Mouse (Mus musculus) heart, postnatal 0 days (tissue): ENCODE measurements around the gene Itpr1. TPM values are rescaled to one million over a fixed set of nuclear protein-coding genes. Genes with fewer than 3 reads are reported as not detected.

Experiments used
- ATAC-seq: fragments of 200-750 bp; cut with Nextera tagmentation; 2 replicates; pipeline ENCODE4 v1.8.0; 2017; ENCODE audit warnings: low read depth, moderate number of reproducible peaks, moderate library complexity; ENCODE audit not compliant: insufficient read depth
- DNase-seq: peaks from one replicate; pipeline ENCODE4 v3.0.0-alpha.2; 2016; ENCODE audit warnings: low spot score
- H3K27ac ChIP-seq: fragments of 300-500 bp; sonication (generic); 2 replicates; pipeline ENCODE4 v1.5.1; 2014; ENCODE audit warnings: low read depth, mild to moderate bottlenecking
- H3K27me3 ChIP-seq: fragments of 300-500 bp; sonication (generic); 2 replicates; pipeline ENCODE4 v1.6.1; 2014; ENCODE audit warnings: low read length, mixed read lengths; ENCODE audit not compliant: control insufficient read depth, insufficient read depth
- H3K36me3 ChIP-seq: fragments of 300-500 bp; sonication (generic); replicated peaks from 2 replicates; pipeline ENCODE4 v1.6.1; 2014; ENCODE audit warnings: low read length, mixed read lengths; ENCODE audit not compliant: control insufficient read depth, insufficient read depth
- H3K4me1 ChIP-seq: fragments of 300-500 bp; sonication (generic); 2 replicates; pipeline ENCODE4 v1.6.1; 2014; ENCODE audit warnings: antibody characterized with exemption; ENCODE audit not compliant: control insufficient read depth, insufficient read depth
- H3K4me2 ChIP-seq: fragments of 300-500 bp; sonication (generic); 2 replicates; pipeline ENCODE4 v1.6.1; 2014; ENCODE audit warnings: low read depth, mild to moderate bottlenecking, low read length, moderate library complexity
- H3K4me3 ChIP-seq: fragments of 300-500 bp; sonication (generic); 2 replicates; pipeline ENCODE4 v1.5.1; 2014; ENCODE audit warnings: low read depth, low read length
- H3K9ac ChIP-seq: fragments of 300-500 bp; sonication (generic); replicated peaks from 2 replicates; pipeline ENCODE4 v1.6.1; 2014; ENCODE audit warnings: low read depth, low read length, mixed read lengths
- H3K9me3 ChIP-seq: fragments of 300-500 bp; sonication (generic); replicated peaks from 2 replicates; pipeline ENCODE4 v1.6.1; 2016; ENCODE audit warnings: low read length; ENCODE audit not compliant: control insufficient read depth
- CTCF ChIP-seq: IDR thresholded peaks from 2 replicates; pipeline ENCODE4 v1.5.1; 2016; ENCODE audit warnings: antibody characterized with exemption, control low read depth, low read depth
- EP300 ChIP-seq: IDR thresholded peaks from 2 replicates; pipeline ENCODE4 v1.6.1; 2016; ENCODE audit warnings: antibody characterized with exemption, low read depth
- WGBS: fragments of 180-500 bp; shearing (Covaris S2); extraction: QIAGEN DNeasy Blood & Tissue Kit; methylation state at CpG from one replicate; pipeline ENCODE4 v1.1.7; 2014; 5-methylcytosine and 5-hydroxymethylcytosine counted together
- polyA plus RNA-seq: library from polyadenylated mRNA; unstranded; fragments of >200 nt; fragmentation: Nextera tagmentation; extraction: Ambion mirVana; gene quantifications from 2 replicates; pipeline ENCODE4 v1.2.1, GENCODE M21; 2015
- total RNA-seq: library from RNA; depleted of rRNA; stranded (reverse); fragments of >200 nt; gene quantifications from 2 replicates; pipeline ENCODE4 v1.2.3, GENCODE M21; 2014; ENCODE audit warnings: low replicate concordance

The Itpr1 gene
- total and polyA plus RNA-seq, 2 experiments from 2014 or later = 7.1 to 22.2 TPM

GRCm38 (mm10) chr6:108214294-108214925 is 1.5 kb downstream of the Itpr1 start:
- no peak for ATAC-seq
- DNase-seq = no peak
- Histone ChIP-seq H3K4me2 (peak overlapping the region; percentile 94), H3K36me3 (no peaks in the 10 kb centered on the region; the same call in 1 of the 2 replicates), H3K4me1 (peaks cover 29% of the 10 kb centered on the region), H3K27ac (0 out of 2 replicates have a peak overlapping the region, but pooled peaks have one; percentile 8), H3K27me3 (no peaks in the 10 kb centered on the region), H3K9me3 (no peaks in the 10 kb centered on the region), H3K9ac (peak overlapping the region; percentile 74; the same call in 1 of the 2 replicates), H3K4me3 (peak overlapping the region; percentile 84)
- no peak for TF ChIP-seq EP300
- no peak for TF ChIP-seq CTCF
- WGBS = 13% methylated on average over 10 of the region's 10 CpGs

GRCm38 (mm10) chr6:108216091-108216490 is 3.2 kb downstream of the Itpr1 start:
- Histone ChIP-seq H3K4me3 (no peak overlapping the region), H3K4me1 (peaks cover 29% of the 10 kb centered on the region), H3K4me2 (peak overlapping the region; percentile 12), H3K27ac (no peak overlapping the region), H3K27me3 (no peaks in the 10 kb centered on the region), H3K9ac (no peak overlapping the region), H3K36me3 (no peaks in the 10 kb centered on the region; the same call in 1 of the 2 replicates), H3K9me3 (no peaks in the 10 kb centered on the region)
- no peak for TF ChIP-seq CTCF
- no peak for TF ChIP-seq EP300
- no peak for ATAC-seq
- 80% methylated on average over 5 of the region's 5 CpGs for WGBS
- DNase-seq = no peak

GRCm38 (mm10) chr6:108216832-108217231 is 3.9 kb downstream of the Itpr1 start:
- 92% methylated on average over 8 of the region's 8 CpGs for WGBS
- ATAC-seq (no peak), DNase-seq (no peak)
- Histone ChIP-seq H3K27ac (no peak overlapping the region), H3K36me3 (no peaks in the 10 kb centered on the region; the same call in 1 of the 2 replicates), H3K4me2 (no peak overlapping the region), H3K9ac (no peak overlapping the region), H3K27me3 (no peaks in the 10 kb centered on the region), H3K4me3 (no peak overlapping the region), H3K4me1 (peaks cover 27% of the 10 kb centered on the region), H3K9me3 (no peaks in the 10 kb centered on the region)
- no peak for TF ChIP-seq CTCF
- no peak for TF ChIP-seq EP300

- Histone ChIP-seq H3K36me3 (no peaks in the 10 kb centered on the region; the same call in 1 of the 2 replicates), H3K4me2 (no peak overlapping the region), H3K9me3 (no peaks in the 10 kb centered on the region), H3K4me1 (peaks cover 31% of the 10 kb centered on the region), H3K27ac (no peak overlapping the region), H3K9ac (no peak overlapping the region), H3K4me3 (no peak overlapping the region), H3K27me3 (no peaks in the 10 kb centered on the region)
- 76% methylated on average over 3 of the region's 3 CpGs for WGBS
- no peak for TF ChIP-seq EP300
- no peak for TF ChIP-seq CTCF
- DNase-seq (no peak), ATAC-seq (no peak)
These were observed 5.1 kb downstream of the Itpr1 start for GRCm38 (mm10) chr6:108217987-108218386.

GRCm38 (mm10) chr6:108222435-108222834 is 9.5 kb downstream of the Itpr1 start:
- no peaks in the 10 kb centered on the region for H3K9me3 ChIP-seq
- H3K36me3 ChIP-seq = no peaks in the 10 kb centered on the region; the same call in 1 of the 2 replicates
- H3K27ac ChIP-seq = no peak overlapping the region; the same call in 1 of the 2 replicates
- H3K4me3 ChIP-seq = no peak overlapping the region
- ATAC-seq (no peak), DNase-seq (no peak)
- H3K4me2 ChIP-seq = no peak overlapping the region
- no peak overlapping the region for H3K9ac ChIP-seq
- 44% methylated on average over 5 of the region's 5 CpGs for WGBS
- peaks cover 23% of the 10 kb centered on the region; the same call in 1 of the 2 replicates for H3K4me1 ChIP-seq
- H3K27me3 ChIP-seq = no peaks in the 10 kb centered on the region
- no peak for TF ChIP-seq EP300
- no peak for TF ChIP-seq CTCF
